Mouse (Mus musculus): ENCODE measurements at regions not wholly inside any gene's neighbourhood (a gene's known extent, or its start where the extent isn't known, plus 50 kb on each side); places are given as distances from the start of the nearest gene placed in this dataset.
"Not testable (repeated sequence)": the region's sequence is repeated elsewhere in the genome, so short reads cannot be mapped to it uniquely, and the experiment has no call there.

- DNase-seq (ENCODE audit: extremely low spot score, low read depth, low spot score): no peak
Measured at GRCm38 (mm10) chr2:21976337-21976736, 251.0 kb upstream of the Myo3a start.

- no peak for DNase-seq (ENCODE audit: extremely low spot score, low read depth, low spot score)
Measured at GRCm38 (mm10) chr2:21976831-21977230, 250.5 kb upstream of the Myo3a start.

- DNase-seq (ENCODE audit: extremely low spot score, low read depth, low spot score): no peak
Measured at GRCm38 (mm10) chr2:21980177-21980576, 247.1 kb upstream of the Myo3a start.

- no peak for DNase-seq (ENCODE audit: extremely low spot score, low read depth, low spot score)
Measured at GRCm38 (mm10) chr2:22024438-22024837, 202.9 kb upstream of the Myo3a start.

- no peak for DNase-seq (ENCODE audit: extremely low spot score, low read depth, low spot score)
Measured at GRCm38 (mm10) chr2:22026794-22027193, 200.5 kb upstream of the Myo3a start.

- no peak for DNase-seq (ENCODE audit: extremely low spot score, low read depth, low spot score)
Measured at GRCm38 (mm10) chr2:22028569-22028968, 198.7 kb upstream of the Myo3a start.

- no peak for DNase-seq (ENCODE audit: extremely low spot score, low read depth, low spot score)
Measured at GRCm38 (mm10) chr2:22029022-22029803, 198.1 kb upstream of the Myo3a start.

GRCm38 (mm10) chr2:22029804-22030194 lies 197.5 kb upstream of the Myo3a start:
- DNase-seq (ENCODE audit: extremely low spot score, low read depth, low spot score): no peak

GRCm38 (mm10) chr2:22036841-22037240 lies 190.5 kb upstream of the Myo3a start:
- no peak for DNase-seq (ENCODE audit: extremely low spot score, low read depth, low spot score)

- DNase-seq (ENCODE audit: extremely low spot score, low read depth, low spot score): no peak
Measured at GRCm38 (mm10) chr2:22038780-22039179, 188.5 kb upstream of the Myo3a start.

- DNase-seq (ENCODE audit: extremely low spot score, low read depth, low spot score): not testable (repeated sequence)
Measured at GRCm38 (mm10) chr2:22043937-22044336, 183.4 kb upstream of the Myo3a start.

GRCm38 (mm10) chr2:22044949-22045348 lies 182.4 kb upstream of the Myo3a start:
- DNase-seq (ENCODE audit: extremely low spot score, low read depth, low spot score): no peak

GRCm38 (mm10) chr2:22047465-22047864 lies 179.8 kb upstream of the Myo3a start:
- DNase-seq (ENCODE audit: extremely low spot score, low read depth, low spot score): no peak

- DNase-seq (ENCODE audit: extremely low spot score, low read depth, low spot score): no peak
Measured at GRCm38 (mm10) chr2:22066535-22066934, 160.8 kb upstream of the Myo3a start.

GRCm38 (mm10) chr2:22096848-22097247 lies 130.5 kb upstream of the Myo3a start:
- no peak for DNase-seq (ENCODE audit: extremely low spot score, low read depth, low spot score)

GRCm38 (mm10) chr2:22105150-22105549 lies 122.2 kb upstream of the Myo3a start:
- DNase-seq (ENCODE audit: extremely low spot score, low read depth, low spot score): peak; percentile 54

- no peak for DNase-seq (ENCODE audit: extremely low spot score, low read depth, low spot score)
Measured at GRCm38 (mm10) chr2:22149721-22150120, 77.6 kb upstream of the Myo3a start.

- DNase-seq (ENCODE audit: extremely low spot score, low read depth, low spot score): no peak
Measured at GRCm38 (mm10) chr2:22156576-22156975, 70.7 kb upstream of the Myo3a start.

- DNase-seq (ENCODE audit: extremely low spot score, low read depth, low spot score): no peak
Measured at GRCm38 (mm10) chr2:22165443-22165842, 61.9 kb upstream of the Myo3a start.

- DNase-seq (ENCODE audit: extremely low spot score, low read depth, low spot score): no peak
Measured at GRCm38 (mm10) chr2:22165919-22166318, 61.4 kb upstream of the Myo3a start.

Measured in hindlimb bud, embryonic 11.5 days (tissue).